Mouse (Mus musculus) thymus, adult 18-20 months (tissue): Measurements from ENCODE around the gene Cdca3.
"Not testable (repeated sequence)": the region's sequence is repeated elsewhere in the genome, so short reads cannot be mapped to it uniquely, and the experiment has no call there.

Experiments used
- DNase-seq, 2 experiments: peaks; one replicate each; pipeline ENCODE4 v3.0.0; 2022; ENCODE audit warnings: mixed read lengths in 2 of 2

The Cdca3 gene

GRCm38 (mm10) chr6:124828868-124829798 is at the start of gene Cdca3, which contains the start of gene Usp5:
TSS of gene Cdca3 (plus strand) at chr6:124829547.
TSS of gene Usp5 (minus strand) at chr6:124829484.
- DNase-seq = peak; percentile 99 to 100

DNA sequence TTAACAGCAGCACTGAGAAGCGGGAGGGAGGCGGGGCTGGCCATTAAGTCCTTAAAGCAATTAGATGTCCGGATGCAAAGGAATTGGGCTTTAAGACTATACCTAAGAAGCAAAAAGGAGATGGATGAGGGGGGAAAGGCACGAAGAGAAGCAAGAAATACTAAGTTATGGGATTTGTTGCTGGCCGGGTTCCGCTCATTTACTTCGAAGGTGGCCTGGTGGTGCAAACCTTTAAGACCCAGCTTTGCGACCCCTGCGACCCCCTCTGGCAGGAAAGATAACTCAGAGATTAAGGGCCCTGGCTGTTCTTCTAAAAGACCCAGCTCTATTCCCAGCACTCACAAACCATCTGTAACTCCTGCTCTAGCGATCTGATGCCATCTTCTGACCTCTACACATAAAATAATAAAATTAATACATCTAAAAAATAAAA is 49.3 kb upstream of the Cdca3 start:
- DNase-seq = no peak

DNA sequence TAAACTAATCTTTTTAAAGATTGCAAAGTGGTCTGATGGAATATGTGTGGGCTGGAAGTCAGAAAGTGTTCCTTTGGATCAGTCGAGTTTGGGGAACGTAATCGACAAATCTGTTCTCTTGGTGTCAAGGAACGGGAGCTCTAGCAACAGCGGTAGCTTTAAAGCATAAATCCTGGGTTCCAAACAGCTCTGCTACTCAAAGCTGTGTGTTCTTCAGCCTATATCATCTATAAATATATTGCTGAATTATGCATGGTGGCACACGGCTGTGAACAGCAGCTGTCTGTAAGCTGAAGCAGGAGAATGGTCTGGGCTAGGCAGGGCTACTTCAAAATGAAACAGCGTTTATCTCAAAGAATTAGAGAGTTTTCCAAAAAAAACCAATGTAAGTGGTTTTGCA is 48.4 kb upstream of the Cdca3 start:
- no peak for DNase-seq

GRCm38 (mm10) chr6:124782436-124782835 is 46.9 kb upstream of the Cdca3 start:
- peak; percentile 52 to 56 for DNase-seq

DNA sequence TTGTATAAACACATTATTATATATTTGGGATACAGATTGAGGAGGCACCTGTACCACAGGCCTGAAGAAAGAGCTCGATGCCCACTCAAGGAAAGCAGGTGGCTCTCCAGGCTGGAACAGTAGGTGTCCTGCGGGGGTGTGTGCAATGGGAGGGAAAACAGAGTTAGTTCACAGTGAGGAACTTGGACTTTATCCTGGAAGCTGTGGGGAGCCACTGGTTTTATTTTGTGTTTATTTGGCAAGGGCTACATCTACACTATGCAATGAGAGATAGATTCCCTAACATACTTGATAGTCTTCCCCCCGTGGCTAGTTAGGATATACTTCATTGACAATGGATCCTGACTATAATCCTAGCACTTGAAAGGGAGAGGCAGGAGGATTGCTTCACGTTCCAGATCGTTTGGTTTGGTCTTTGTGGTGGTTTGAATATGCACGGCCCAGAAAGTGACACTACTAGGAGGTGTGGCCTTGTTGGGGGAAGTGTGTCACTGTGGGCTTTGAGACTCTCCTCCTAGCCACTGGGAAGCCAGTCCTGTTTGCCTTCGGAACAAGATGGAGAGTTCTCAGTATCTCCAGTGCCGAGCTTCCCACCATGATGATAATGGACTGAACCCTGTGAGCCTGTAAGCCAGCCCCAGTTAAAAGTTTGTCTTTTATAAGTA is 42.5 kb upstream of the Cdca3 start:
- no peak for DNase-seq

DNA sequence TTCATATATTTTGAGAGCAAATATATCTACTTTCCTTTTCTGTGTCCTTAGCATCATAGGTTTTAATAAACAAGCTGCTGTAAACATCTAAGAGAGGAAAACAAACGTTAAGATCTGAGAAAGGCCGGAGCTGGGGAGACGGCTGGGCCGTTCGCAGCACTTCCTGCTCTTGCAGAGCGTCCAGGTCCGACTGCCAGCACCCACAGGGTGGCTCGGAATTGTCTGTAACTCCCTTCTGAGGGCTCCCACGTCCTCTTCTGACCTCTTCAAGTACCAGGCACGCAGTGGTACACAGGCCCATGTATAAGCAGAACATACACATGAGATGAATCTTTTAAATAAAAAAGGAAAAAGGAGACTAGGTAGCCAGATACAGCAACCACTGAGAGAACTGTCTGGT is 41.6 kb upstream of the Cdca3 start:
- no peak for DNase-seq

GRCm38 (mm10) chr6:124789519-124789918 is 39.8 kb upstream of the Cdca3 start:
- DNase-seq = no peak

- DNase-seq = no peak
Measured at GRCm38 (mm10) chr6:124790121-124790520, 39.2 kb upstream of the Cdca3 start.

GRCm38 (mm10) chr6:124791911-124792310 is 37.4 kb upstream of the Cdca3 start:
- DNase-seq = no peak

DNA sequence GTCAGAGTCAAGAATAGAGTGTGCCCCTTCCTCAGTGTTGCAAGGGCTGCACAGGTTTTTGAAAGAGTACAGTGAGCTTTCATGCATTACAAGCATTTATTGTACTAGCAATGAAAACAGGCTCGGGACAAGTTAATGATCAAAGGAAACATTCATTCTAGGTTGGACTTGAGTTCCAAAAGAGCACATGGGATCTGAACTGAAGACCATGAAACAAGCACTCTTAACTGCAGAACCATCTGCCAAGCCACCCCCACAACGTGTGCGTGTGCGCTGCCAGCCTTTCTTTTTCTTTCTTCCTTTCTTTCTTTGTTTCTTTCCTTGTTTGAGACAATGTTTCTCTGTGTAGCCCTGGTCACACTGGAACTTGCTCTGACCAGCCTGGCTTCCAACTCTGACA is 33.6 kb upstream of the Cdca3 start:
- DNase-seq = no peak

- no peak for DNase-seq
Measured at GRCm38 (mm10) chr6:124796200-124796599, 33.1 kb upstream of the Cdca3 start.

DNA sequence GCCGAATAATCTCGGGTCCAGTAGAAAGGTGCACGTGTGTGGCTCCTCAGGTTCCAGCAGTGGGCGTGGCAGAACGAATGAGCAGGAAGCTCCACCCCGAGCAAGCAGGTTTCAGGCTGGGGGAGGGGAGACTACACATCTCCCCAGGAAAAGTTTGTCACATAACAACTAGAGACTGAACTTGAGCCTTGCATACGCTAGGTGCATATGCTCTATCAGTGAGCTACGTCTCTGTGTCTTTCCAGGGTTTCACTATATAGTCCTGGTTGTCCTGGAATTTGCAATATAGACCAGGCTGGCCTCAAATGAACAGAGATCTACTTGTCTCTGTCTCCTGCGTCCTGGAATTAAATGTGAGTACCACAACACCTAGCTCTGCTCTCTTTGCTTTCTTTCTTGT is 26.9 kb upstream of the Cdca3 start:
- DNase-seq = not testable (repeated sequence)

DNA sequence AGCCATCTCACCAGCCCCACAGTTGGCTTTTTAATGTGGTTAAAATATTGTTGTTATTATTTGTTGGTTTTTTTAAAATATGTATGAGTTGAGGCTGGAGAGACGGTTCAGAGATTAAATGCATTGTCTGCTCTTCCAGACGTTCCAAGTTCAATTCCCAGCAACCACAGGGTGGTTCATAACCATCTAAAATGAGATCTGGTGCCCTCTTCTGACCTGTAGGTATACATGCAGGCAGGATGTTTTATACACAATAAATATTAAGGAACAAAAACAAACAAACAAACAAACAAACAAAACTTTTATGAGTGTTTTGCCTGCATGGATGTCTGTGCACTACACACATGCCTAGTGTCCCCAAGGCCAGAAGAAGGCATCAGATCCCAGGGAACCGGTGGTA is 26.3 kb upstream of the Cdca3 start:
- DNase-seq = no peak

DNA sequence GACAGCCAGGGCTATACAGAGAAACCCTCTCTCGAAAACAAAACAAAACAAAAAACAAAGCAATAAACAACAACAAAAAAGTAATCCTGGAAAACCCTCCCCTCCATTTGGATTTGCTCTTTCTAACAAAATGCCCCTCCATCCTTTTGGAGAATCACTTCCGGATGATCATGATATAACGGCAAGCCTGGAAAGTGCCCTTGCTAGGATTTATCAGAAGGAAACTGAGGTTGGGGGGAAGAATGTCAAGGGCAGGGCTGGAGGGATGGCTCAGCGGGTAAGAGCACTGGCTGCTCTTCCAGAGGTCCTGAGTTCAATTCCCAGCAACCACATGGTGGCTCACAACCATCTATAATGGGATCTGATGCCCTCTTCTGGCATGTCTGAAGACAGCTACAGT is 25.7 kb upstream of the Cdca3 start:
- not testable (repeated sequence) for DNase-seq

DNA sequence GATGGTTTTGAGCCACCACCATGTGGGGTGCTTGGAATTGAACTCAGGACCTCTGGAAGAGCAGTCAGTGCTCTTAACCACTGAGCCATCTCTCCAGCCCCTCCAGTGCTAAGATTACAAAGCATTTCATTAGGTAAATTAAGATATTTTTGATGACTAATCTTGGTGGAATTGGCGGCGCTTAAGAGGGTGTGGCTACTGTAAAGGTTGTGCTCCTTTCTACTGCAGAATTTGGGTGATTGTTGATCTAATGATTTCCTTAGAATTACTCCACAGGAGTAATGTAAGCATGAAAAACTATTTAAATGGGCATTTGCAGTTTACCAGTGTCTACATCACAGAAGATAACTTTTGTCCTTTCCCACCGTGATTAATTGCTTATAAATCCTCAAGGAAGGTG is 25.0 kb upstream of the Cdca3 start:
- DNase-seq = no peak

DNA sequence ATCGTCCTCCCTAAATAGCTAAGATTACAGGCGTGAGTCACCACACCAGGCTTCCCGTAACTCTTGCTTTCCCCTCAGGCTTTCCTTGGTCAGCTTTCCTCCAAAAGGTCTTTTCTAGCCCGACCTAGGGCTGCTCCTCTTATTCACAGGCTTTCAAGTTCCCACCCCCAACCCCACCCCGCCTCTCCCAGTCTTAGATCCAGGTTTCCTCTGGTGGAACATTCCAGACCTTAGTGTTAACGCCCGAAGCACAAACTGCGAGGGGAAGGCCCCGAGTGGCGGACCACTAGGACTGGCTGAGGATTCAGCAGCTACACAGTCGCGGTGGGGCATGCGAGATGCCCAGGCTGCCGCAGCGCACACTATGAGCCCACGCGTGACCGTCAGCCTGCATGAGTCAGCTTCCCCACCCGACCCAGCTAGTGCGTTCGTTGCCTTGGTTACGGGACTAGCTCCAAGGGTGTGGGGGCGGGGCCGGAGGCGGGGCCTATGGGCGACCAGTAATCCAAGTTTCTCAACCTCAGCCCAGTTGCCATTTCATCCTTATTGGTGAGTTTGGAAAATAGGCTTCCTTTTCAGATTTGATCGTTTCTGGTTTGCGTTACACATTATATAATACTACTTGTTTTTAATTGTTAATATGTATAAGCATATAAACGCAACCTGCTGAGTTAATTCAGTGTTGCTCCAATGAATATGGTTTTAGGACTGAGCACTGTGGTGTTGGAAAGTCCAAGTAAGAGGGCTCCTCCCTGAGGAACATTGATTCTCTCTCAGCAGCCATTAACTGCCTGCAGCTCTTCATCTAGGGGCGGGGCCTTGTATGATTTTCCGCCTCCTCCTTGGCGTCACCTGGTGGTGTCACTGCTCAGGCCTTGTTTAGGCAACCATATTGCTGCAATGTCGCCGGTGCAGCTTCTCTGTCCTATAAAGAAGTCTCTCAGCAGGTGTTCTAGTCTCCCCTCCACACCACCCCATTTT is 23.7 kb upstream of the Cdca3 start:
- peak; percentile 55 to 71 for DNase-seq

- DNase-seq = no peak
Measured at GRCm38 (mm10) chr6:124806446-124807140, 22.8 kb upstream of the Cdca3 start.

DNA sequence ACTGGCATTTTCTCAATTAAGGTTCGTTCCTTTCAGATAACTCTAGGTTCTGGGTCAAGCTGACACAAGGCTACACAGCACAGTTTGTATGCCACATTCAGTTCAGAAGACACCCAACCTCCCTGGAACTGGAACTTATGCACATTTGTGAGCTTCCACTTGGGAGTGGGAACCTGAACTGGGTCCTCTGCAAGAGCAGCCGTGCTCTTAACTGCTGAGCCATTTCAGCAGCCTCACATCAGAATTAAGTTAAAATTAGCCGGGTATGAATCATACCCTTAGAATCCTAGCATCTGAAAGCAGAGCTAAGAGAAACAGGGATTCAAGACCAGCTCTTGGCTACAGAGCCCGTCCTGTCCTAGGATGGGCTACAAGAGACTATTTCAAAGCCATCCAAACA is 22.0 kb upstream of the Cdca3 start:
- DNase-seq = no peak

DNA sequence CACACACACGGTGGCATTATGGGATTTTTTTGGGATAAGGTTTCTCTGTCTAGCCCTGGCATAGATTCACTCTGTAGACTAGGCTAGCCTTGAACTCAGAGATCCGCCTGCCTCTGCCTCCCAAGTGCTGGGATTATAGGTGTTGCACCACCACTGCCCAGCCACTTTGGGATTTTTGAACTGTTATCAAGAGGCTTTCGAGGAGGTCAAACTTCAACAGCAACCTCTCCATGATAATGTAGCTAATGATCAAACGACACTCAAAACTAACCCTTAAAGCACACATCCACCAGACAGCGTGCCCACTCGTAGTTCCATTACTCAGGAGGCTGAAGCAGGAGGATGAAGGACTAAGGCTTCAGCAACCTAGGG is 21.4 kb upstream of the Cdca3 start:
- DNase-seq = no peak

DNA sequence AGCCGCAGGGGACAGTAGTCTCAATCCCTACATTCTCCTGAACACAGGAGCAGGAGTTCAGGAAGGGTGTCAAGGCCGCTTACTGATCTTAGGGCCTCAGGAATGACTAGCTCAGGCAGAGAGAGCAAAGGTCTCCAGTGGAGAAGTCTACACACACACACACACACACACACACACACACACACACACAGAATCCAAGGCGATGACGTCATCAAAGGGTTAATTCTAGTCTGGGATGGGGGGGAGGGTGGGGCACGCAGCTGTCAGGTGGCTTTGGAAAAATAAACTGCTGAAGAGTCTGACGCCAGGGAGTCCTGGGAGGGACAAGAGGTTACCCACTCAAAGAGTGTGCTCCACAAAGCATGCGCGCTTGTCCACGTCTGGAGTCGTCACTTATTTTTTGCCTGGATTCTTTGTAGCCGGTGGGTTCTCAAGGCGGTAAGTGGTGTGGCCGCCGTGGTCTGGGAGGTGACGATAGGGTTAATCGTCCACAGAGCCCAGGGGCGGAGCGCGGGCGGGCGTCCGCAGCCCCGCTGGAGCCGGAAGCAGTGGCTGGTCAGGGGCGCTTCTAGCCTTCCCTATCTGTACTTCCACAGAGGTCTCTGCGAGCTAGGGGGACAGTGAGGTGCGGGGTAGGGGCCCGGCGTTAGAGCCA is 20.9 kb upstream of the Cdca3 start, which contains the start of gene Spsb2:
Gene Spsb2 (plus strand): TSS at position 304 of the 655 bp plus-strand sequence.
- peak in 1 of 2 experiments; percentile 33 for DNase-seq

- DNase-seq = peak; percentile 55 to 63
Measured at GRCm38 (mm10) chr6:124809052-124809774, 20.1 kb upstream of the Cdca3 start.
